Mouse (Mus musculus) ES-Bruce4 (cell line): ENCODE measurements around the gene Ecm2.

Experiments
- CTCF ChIP-seq: IDR thresholded peaks from one replicate; pipeline ENCODE4 v1.8.1; 2011; ENCODE audit warnings: low read depth, low read length
- POLR2A ChIP-seq: IDR thresholded peaks from one replicate; pipeline ENCODE4 v1.8.1; 2011; ENCODE audit warnings: low read length; ENCODE audit not compliant: insufficient read depth

- TF ChIP-seq POLR2A (no peak), CTCF (no peak)
Measured at GRCm38 (mm10) chr13:49465875-49466274, 38.7 kb upstream of the Ecm2 start.
